Mouse (Mus musculus): ENCODE data around the gene Nfix. TPM values are rescaled to one million over a fixed set of nuclear protein-coding genes. Genes with fewer than 3 reads are reported as not detected.

Nfix gene
- polyA plus RNA-seq, 1 experiment from 2014 or later, result 18.4 TPM

DNA sequence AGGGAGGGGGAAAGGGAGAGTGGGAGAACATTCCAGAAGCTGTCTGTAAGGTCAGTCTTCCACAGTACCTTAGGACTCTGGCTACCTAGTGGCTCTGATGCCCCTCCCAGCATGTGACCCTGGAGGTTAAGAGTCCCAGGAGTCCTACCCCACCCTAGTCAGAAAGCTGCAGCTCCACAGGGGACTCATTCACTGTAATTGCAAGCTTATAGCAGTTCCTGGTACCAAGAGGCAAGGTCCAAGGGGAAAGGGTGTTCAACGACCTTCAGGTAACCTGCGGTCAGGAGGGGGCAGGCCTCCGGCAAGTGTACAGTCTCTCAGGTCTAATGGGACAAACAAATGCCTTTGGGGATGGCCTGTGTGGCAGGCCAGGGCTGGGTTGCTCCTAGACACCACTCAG, 149.9 kb downstream of the Nfix start:
- Histone ChIP-seq H3K9me3 (no peaks in the 10 kb centered on the region), H3K4me1 (peaks cover 20% of the 10 kb centered on the region), H3K36me3 (no peaks in the 10 kb centered on the region), H3K4me3 (no peak overlapping the region), H3K9ac (no peak overlapping the region), H3K27ac (peak overlapping the region; percentile 54; the same call in 1 of the 2 replicates), H3K27me3 (no peaks in the 10 kb centered on the region), H3K4me2 (replicated peaks) (no peak overlapping the region)
- ATAC-seq (ENCODE audit: insufficient number of reproducible peaks, insufficient read depth, low FRiP score, low TSS enrichment), result no peak
- WGBS, result 47% methylated on average over 3 of the region's 3 CpGs

Other genes with a start within 250 kb of the Nfix start
- gene Ier2, start 137.5 kb downstream of the Nfix start, polyA plus RNA-seq (2016; fragmentation: Nextera tagmentation; extraction: Ambion mirVana), result 94.5 and 97.0 TPM in 2 replicates
- 71.2 and 73.6 TPM in 2 replicates for gene Trmt1, start 114.0 kb downstream of the Nfix start, polyA plus RNA-seq (2016; fragmentation: Nextera tagmentation; extraction: Ambion mirVana)
- gene Nacc1, start 112.5 kb downstream of the Nfix start, polyA plus RNA-seq (2016; fragmentation: Nextera tagmentation; extraction: Ambion mirVana), result 19.4 and 20.8 TPM in 2 replicates
- 4.9 and 5.0 TPM in 2 replicates for gene Lyl1, start 98.9 kb downstream of the Nfix start, polyA plus RNA-seq (2016; fragmentation: Nextera tagmentation; extraction: Ambion mirVana)
- gene G430095P16Rik, start 77.3 kb downstream of the Nfix start, polyA plus RNA-seq (2016; fragmentation: Nextera tagmentation; extraction: Ambion mirVana), result 7.1 and 7.4 TPM in 2 replicates
- 5.3 and 5.5 TPM in 2 replicates for gene Dand5, start 22.5 kb upstream of the Nfix start, polyA plus RNA-seq (2016; fragmentation: Nextera tagmentation; extraction: Ambion mirVana)
- gene Gadd45gip1, start 31.2 kb upstream of the Nfix start, polyA plus RNA-seq (2016; fragmentation: Nextera tagmentation; extraction: Ambion mirVana), result 46.7 and 46.8 TPM in 2 replicates
- gene Rad23a, start 40.3 kb upstream of the Nfix start, polyA plus RNA-seq (2016; fragmentation: Nextera tagmentation; extraction: Ambion mirVana), result 96.0 TPM in 2 replicates
- gene Calr, start 46.6 kb upstream of the Nfix start, polyA plus RNA-seq (2016; fragmentation: Nextera tagmentation; extraction: Ambion mirVana), result 919 and 944 TPM in 2 replicates
- gene Farsa, start 56.6 kb upstream of the Nfix start, polyA plus RNA-seq (2016; fragmentation: Nextera tagmentation; extraction: Ambion mirVana), result 106 and 108 TPM in 2 replicates
- gene Syce2, start 71.8 kb upstream of the Nfix start, polyA plus RNA-seq (2016; fragmentation: Nextera tagmentation; extraction: Ambion mirVana), result 84.1 and 91.7 TPM in 2 replicates
- 44.3 and 45.2 TPM in 2 replicates for gene Gcdh, start 93.6 kb upstream of the Nfix start, polyA plus RNA-seq (2016; fragmentation: Nextera tagmentation; extraction: Ambion mirVana)
- 4.7 and 5.4 TPM in 2 replicates for gene Klf1, start 101.6 kb upstream of the Nfix start, polyA plus RNA-seq (2016; fragmentation: Nextera tagmentation; extraction: Ambion mirVana)
- gene Dnase2a, start 108.2 kb upstream of the Nfix start, polyA plus RNA-seq (2016; fragmentation: Nextera tagmentation; extraction: Ambion mirVana), result 14.8 and 15.4 TPM in 2 replicates
- gene Mast1, start 137.0 kb upstream of the Nfix start, polyA plus RNA-seq (2016; fragmentation: Nextera tagmentation; extraction: Ambion mirVana), result 5.3 and 5.7 TPM in 2 replicates
- 0.50 and 0.52 TPM in 2 replicates for gene Rtbdn, start 146.6 kb upstream of the Nfix start, polyA plus RNA-seq (2016; fragmentation: Nextera tagmentation; extraction: Ambion mirVana)
- gene Gm49661, start 169.1 kb upstream of the Nfix start, polyA plus RNA-seq (2016; fragmentation: Nextera tagmentation; extraction: Ambion mirVana), result not detected in 2 replicates
- gene Prdx2, start 169.2 kb upstream of the Nfix start, polyA plus RNA-seq (2016; fragmentation: Nextera tagmentation; extraction: Ambion mirVana), result 1,038 and 1,130 TPM in 2 replicates
- gene Rnaseh2a, start 169.4 kb upstream of the Nfix start, polyA plus RNA-seq (2016; fragmentation: Nextera tagmentation; extraction: Ambion mirVana), result 104 and 115 TPM in 2 replicates
- 8.0 and 9.0 TPM in 2 replicates for gene Junb, start 178.4 kb upstream of the Nfix start, polyA plus RNA-seq (2016; fragmentation: Nextera tagmentation; extraction: Ambion mirVana)
- 20.6 TPM in 2 replicates for gene Hook2, start 190.3 kb upstream of the Nfix start, polyA plus RNA-seq (2016; fragmentation: Nextera tagmentation; extraction: Ambion mirVana)
- 0.08 TPM in 1 of 2 replicates, not detected in the other for gene Best2, start 214.2 kb upstream of the Nfix start, polyA plus RNA-seq (2016; fragmentation: Nextera tagmentation; extraction: Ambion mirVana)
- 125 and 132 TPM in 2 replicates for gene Asna1, start 224.9 kb upstream of the Nfix start, polyA plus RNA-seq (2016; fragmentation: Nextera tagmentation; extraction: Ambion mirVana)
- gene Trir, start 226.5 kb upstream of the Nfix start, polyA plus RNA-seq (2016; fragmentation: Nextera tagmentation; extraction: Ambion mirVana), result 160 and 176 TPM in 2 replicates
- 31.7 and 33.3 TPM in 2 replicates for gene Tnpo2, start 236.6 kb upstream of the Nfix start, polyA plus RNA-seq (2016; fragmentation: Nextera tagmentation; extraction: Ambion mirVana)